Mouse (Mus musculus): ENCODE results near the gene Lrrc28.

Gene Lrrc28

DNA sequence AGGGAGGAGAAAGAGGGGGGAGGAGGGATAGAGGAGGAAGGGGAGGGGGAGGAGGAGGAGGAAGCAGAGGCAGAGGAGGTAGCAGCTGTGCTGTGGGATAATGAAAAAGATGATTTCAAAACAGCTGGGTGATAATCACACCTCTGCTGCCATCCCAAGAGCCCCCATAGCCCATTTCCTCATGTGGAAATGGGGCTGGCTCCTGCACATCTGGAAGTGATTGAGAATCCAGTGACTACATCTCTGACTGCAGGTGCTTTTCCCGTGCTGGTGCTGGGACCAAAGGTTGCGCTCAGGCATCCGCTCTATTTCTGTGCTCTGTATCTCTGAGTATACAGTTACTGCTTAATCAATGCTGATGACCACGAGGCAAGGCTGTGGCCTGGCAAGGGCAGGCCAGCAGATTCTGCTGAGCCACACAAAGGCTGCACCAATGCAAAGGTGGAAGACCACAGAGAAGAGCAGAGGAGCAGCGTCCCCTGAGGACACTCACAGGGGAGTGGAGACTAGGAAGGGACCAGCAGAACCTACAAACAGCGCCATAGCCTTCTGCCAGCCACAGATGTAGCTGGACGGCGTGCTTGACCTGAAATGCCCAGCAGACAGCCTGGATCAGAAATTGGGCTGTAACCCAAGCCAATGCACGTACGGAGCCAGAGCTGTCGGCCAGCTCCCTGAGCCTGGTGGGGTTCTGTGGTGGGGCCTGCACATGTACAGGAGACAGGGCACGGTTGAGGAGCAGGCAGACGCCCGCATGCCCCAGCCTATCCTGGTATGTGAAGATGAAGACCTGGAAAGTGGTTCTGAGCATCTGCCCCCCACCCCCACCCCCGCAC is 157.9 kb downstream of the Lrrc28 start:
- no peak for DNase-seq (ENCODE audit: low spot score in 2 of 2)

DNA sequence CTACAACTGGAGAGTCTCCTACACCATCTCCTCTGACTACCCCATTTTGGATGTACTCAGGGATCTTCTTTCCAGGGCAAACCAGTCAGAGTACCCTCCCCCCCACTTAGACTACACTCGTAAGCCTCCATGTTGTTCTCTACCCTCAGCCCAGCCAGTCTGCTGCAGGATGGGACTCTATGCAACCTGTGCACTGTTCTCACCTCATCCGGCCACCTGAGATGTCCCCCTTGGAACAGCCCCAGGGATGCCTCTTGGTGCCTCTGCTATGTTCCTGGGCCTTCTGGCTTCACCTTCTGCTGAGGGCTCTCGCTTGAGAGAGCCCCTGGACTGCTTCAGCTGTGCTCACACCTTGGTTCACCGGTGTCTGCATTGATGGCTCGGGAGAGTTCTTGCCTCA is 158.7 kb downstream of the Lrrc28 start:
- DNase-seq (ENCODE audit: low spot score in 2 of 2) = no peak

DNA sequence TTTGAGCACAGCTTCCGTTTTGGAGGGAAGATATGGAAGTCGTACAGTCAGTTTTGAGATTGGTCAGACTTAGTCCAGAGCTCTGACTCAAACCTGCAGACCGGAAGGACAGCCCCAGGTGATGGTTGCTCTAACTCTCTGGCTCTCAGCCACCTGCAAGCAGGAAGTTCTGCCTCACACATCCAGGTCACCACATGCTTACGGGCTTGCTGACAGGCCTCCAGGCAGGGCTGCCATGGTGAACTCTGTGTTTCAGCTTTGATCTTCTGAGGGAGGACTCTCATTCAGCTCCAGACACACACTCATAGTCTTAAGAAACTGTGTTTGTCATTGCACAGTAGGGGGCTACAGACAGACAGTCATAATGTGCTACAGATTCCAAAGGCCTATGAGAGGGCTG is 161.4 kb downstream of the Lrrc28 start:
- DNase-seq (ENCODE audit: low spot score in 2 of 2) = no peak

DNA sequence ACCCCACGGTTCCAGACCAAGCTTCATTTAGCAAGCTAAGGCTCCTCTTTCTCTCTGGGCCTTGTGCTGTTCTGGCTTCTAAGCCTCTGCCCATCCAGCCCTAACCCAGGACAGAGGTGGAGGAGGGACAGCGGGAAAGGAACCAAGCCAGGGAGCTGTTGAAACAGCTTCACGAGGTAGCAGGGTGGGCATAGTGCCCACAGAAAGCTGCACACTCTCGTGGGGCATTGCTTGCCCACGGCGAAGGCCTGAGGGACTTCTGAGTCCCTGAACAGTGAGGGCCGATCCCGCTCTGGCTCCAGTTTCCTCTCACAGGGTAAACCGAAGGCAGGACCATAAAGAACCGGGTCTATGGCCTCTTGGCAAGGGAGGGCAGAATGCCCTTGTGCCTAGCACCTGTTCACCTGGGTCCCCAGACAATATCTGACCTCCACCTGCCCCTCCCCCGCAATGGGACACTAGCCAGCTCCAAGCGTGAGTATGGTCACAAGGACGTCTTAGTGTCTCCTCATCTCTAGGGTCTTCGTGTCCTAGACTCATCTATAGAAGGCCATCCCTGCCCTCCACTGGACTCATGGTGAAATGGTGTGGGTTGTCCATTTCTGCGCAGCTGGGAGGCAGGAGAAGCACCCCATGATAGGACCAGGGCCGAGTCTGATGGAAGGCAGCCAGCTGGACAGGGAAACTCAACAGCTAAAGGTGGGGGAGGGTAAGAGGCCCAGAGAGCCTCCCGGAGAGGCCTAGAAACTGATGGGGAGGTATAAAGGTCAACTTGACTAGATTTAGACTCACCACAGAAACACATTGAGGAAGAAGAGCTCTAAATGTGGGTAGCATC is 165.3 kb downstream of the Lrrc28 start:
- no peak for DNase-seq (ENCODE audit: low spot score in 2 of 2)

DNA sequence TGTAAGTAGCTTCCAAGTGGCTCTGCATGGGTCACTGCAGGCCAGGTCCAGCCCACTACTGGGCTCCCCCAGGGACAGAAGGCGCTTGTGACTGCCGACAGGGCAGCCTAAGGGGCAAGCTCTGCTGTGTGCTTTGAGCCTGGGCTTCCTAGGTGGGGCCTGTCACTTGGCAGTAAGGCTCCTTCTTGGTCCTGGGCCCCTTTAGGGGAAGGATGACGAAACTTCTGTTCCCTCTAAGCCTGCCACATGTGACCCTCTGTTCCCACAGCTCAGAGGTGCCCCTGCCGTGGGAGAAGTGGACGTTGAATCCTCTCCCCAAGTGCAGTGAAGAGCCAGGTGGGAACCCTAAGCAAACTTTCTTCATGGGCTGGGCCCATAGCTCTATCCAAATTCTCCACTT is 165.9 kb downstream of the Lrrc28 start:
- no peak for DNase-seq (ENCODE audit: low spot score in 2 of 2)

DNA sequence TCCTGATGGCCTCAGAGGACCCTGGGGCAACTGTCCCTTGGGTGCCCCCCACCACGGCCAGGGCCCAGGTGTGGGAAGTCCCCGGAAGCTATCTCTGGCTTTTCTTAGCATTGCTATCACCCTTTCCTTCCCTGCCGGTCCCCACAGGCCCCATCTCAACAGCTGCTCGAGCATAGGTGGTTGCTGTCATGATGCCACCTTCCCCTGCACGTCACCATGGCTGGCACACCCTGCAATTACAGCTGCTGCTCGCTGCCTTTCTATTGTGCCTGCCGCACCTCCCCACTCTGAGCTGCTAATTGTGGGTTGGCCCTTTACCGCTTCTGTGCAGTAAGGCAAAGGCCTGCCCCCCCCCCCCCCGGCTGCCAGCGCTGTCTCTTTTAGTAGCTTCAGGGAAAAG is 167.1 kb downstream of the Lrrc28 start:
- peak in 1 of 2 experiments; percentile 27 for DNase-seq (ENCODE audit: low spot score in 2 of 2)

DNA sequence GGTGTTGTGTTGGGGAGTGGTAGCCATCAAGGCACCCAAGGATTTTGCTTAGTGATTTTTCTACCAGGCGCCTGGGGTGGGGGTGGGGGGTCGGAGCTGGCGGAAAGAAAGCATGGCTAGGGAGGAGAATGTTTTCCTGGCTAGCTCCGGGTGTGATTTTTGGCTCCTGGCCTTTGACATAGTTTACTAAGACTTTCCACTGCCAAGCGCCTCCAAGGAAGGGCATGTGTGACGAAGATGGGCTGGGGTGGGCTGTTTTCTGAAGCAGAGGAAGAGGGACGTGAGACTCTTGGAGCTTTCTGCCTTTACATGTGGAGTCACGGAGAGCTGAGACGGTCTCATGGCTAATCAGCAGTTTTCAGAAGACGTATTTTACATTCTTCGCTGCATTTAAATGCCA is 173.8 kb downstream of the Lrrc28 start:
- no peak for DNase-seq (ENCODE audit: low spot score in 2 of 2)

DNA sequence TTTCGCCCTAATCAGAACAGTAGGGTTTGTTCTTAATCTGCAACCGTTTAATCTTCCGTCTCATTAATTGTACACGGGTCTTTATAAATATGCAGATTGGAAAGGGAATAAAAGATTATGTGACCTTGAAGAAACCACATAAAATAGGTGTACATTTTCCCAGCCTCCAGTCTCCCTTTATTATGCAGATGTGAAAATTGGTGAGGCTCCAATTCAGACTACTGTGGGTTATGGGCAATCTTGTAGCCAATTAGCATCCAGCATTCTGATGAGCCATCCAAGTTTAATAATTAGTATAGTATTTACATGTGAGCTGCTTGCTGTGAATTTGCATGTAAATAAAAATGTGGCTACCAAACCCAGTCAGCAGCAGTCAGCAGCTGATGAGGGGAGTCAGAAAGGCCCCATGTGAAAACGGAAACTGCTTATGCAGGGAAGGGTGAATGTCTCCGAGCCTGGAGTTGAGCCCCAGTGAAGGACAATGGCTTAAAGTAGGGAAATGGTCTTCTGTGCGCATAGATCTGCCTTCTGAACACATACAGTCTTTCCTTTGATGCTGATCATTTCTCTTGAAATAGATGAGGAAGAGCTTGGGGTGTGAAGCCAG is 176.2 kb downstream of the Lrrc28 start:
- no peak for DNase-seq (ENCODE audit: low spot score in 2 of 2)

DNA sequence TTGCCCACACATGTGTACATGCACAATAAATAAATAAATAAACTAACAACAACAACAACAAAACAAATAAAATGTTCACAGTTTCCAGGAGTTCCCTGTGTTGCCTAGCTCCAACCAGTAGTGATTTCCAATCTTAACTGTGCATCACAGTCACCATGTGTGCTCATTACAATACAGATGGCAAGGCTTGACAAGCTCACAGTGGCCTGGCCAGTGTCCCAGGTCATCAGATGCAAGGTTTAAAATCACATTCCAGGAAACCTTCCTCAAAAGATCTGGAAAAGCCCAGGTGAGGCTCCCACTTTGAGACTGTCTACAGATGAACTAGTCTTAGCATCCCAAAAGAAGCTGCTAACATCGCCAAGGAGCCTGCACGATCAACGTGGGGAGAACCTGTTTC is 176.9 kb downstream of the Lrrc28 start:
- no peak for DNase-seq (ENCODE audit: low spot score in 2 of 2)

DNA sequence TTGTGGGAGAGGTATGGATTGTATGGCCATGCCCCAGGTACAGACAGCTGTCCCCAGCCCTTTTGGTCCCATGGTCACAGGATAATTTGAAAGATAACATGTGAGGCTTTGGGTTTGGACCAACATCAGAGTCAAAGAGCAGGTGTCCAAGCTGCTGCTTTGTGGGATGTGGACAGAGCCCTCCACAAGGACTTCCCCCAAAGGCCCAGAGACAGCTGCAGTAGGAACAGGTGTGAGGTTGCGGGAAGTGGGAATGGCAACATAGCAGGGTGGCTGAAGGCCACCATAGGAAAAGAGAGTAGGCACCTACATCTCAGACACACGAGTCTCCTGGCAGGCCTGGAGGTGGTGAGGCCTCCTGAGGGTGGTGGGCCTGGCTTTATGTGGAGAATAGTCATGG is 178.7 kb downstream of the Lrrc28 start:
- no peak for DNase-seq (ENCODE audit: low spot score in 2 of 2)

DNA sequence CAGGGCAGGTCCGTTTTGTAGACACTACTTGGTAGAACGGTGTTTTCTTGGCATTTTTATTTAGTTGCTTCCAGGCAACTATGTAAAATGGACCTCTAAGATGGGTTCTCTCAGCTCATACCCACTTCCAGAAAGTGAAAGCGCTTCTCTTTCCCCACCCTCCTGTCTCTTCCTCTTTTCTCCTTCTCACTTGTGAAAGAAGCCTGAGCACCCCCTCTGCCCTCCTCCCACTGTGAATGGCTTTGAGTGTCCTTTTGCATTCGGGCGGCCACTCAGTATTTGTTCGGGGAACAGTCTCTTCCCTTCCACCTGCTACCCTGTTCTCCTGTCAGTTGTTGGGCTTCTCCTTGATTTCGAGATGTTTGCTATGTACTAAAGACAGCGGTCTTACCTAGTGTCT is 180.4 kb downstream of the Lrrc28 start:
- no peak for DNase-seq (ENCODE audit: low spot score in 2 of 2)

DNA sequence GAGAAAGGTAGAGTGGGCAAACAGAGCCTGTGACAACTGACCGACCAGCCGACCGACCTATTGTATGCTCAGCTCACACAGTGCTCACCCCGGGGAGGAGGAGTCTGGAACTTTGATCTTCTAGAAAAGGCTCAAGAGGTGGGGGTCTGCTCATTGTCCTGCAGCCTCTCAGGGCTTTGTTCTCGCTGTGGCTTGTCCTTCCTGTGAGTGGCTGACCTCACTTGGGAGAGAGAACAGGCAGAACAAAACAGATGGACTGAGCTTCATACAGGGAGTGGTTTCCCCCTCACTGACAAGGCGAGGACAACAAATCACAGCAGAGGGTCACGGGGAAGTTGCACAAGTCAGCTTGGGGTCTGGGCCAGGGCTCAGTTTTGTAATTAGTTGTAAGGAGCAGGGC is 181.5 kb downstream of the Lrrc28 start:
- no peak for DNase-seq (ENCODE audit: low spot score in 2 of 2)

Measured in spleen, postnatal 10 days (tissue).